Mouse (Mus musculus) MEL (cell line): ENCODE data around the gene Mpig6b. TPM values are rescaled to one million over a fixed set of nuclear protein-coding genes. Genes with fewer than 3 reads are reported as not detected.

ENCODE experiments used
- DNase-seq: peaks from one replicate; pipeline ENCODE4 v3.0.0; 2011; ENCODE audit warnings: low read depth, low spot score
- H3K27ac ChIP-seq: 2 replicates; pipeline ENCODE4 v1.5.1; 2012; ENCODE audit warnings: low read depth, mild to moderate bottlenecking, control low read depth, low read length, moderate library complexity; ENCODE audit not compliant: control insufficient read depth
- H3K27me3 ChIP-seq, 2 experiments: fragments of 150-350 bp in 1 of 2; sonication (generic) in 1 of 2; 2 replicates each; pipeline ENCODE4 v1.6.1; 2012; ENCODE audit warnings: low read length in 2 of 2, mild to moderate bottlenecking in 2 of 2, improper control_type of control experiment in 1 of 2, moderate library complexity in 1 of 2; ENCODE audit not compliant: insufficient read depth in 2 of 2, control insufficient read depth in 1 of 2
- H3K36me3 ChIP-seq, 2 experiments: 2 replicates each; pipeline ENCODE4 v1.6.1; 2012 to 2014; ENCODE audit warnings: low read length in 2 of 2, improper control_type of control experiment in 1 of 2, inconsistent platforms in 1 of 2, mild to moderate bottlenecking in 1 of 2; ENCODE audit not compliant: insufficient read depth in 2 of 2, control insufficient read depth in 1 of 2
- H3K4me1 ChIP-seq, 2 experiments: fragments of 150-350 bp in 1 of 2; sonication (generic) in 1 of 2; 2 replicates each; pipeline ENCODE4 v1.6.1; 2012; ENCODE audit warnings: low read length in 2 of 2, improper control_type of control experiment in 1 of 2, mild to moderate bottlenecking in 1 of 2; ENCODE audit not compliant: insufficient read depth in 2 of 2, control insufficient read depth in 1 of 2
- H3K4me3 ChIP-seq, 2 experiments: fragments of 150-350 bp in 1 of 2; sonication (generic) in 1 of 2; 2 replicates each; pipeline ENCODE4 v1.5.1; 2012; ENCODE audit warnings: low read depth in 2 of 2, low read length in 2 of 2, mild to moderate bottlenecking in 2 of 2, moderate library complexity in 2 of 2, control low read depth in 1 of 2, improper control_type of control experiment in 1 of 2; ENCODE audit not compliant: control insufficient read depth in 1 of 2, insufficient read depth in 1 of 2
- H3K79me2 ChIP-seq: 2 replicates; pipeline ENCODE4 v1.6.1; 2012; ENCODE audit warnings: mild to moderate bottlenecking, low read length, moderate library complexity; ENCODE audit not compliant: control insufficient read depth, poor library complexity, insufficient read depth
- H3K9ac ChIP-seq: 2 replicates; pipeline ENCODE4 v1.6.1; 2012; ENCODE audit warnings: low read depth, mild to moderate bottlenecking, control low read depth, low read length, moderate library complexity; ENCODE audit not compliant: control insufficient read depth, poor library complexity, severe bottlenecking
- H3K9me3 ChIP-seq: fragments of 150-350 bp; sonication (generic); replicated peaks from 2 replicates; pipeline ENCODE4 v1.6.1; 2012; ENCODE audit warnings: mild to moderate bottlenecking, low read length, improper control_type of control experiment, moderate library complexity; ENCODE audit not compliant: insufficient read depth
- BHLHE40 ChIP-seq: IDR thresholded peaks from 2 replicates; pipeline ENCODE4 v1.6.1; 2012; ENCODE audit warnings: low read depth, mild to moderate bottlenecking, inconsistent platforms, low read length, improper control_type of control experiment, borderline replicate concordance
- CHD1 ChIP-seq: IDR thresholded peaks from 2 replicates; pipeline ENCODE4 v1.6.1; 2012; ENCODE audit warnings: low read depth, mild to moderate bottlenecking, inconsistent platforms, low read length, improper control_type of control experiment
- CHD2 ChIP-seq: IDR thresholded peaks from 2 replicates; pipeline ENCODE4 v1.6.1; 2011; ENCODE audit warnings: low read length, improper control_type of control experiment
- CTCF ChIP-seq, 3 experiments: IDR thresholded peaks in 2 of 3; conservative IDR thresholded peaks in 1 of 3; 2 replicates each; pipeline ENCODE4 v1.5.1; 2011 to 2012; ENCODE audit warnings: low read length in 3 of 3, low read depth in 2 of 3, mild to moderate bottlenecking in 2 of 3, improper control_type of control experiment in 1 of 3, inconsistent platforms in 1 of 3, mixed read lengths in 1 of 3, moderate library complexity in 1 of 3; ENCODE audit not compliant: control insufficient read depth in 1 of 3, insufficient read depth in 1 of 3, poor library complexity in 1 of 3, severe bottlenecking in 1 of 3
- ELF1 ChIP-seq: IDR thresholded peaks from 2 replicates; pipeline ENCODE4 v1.6.1; 2014; ENCODE audit warnings: low read depth, mild to moderate bottlenecking, inconsistent platforms, low read length, improper control_type of control experiment, moderate library complexity
- ETS1 ChIP-seq: IDR thresholded peaks from 2 replicates; pipeline ENCODE4 v1.6.1; 2012; ENCODE audit warnings: low read depth, mild to moderate bottlenecking, inconsistent platforms, low read length, improper control_type of control experiment, moderate library complexity
- GABPA ChIP-seq: IDR thresholded peaks from 2 replicates; pipeline ENCODE4 v1.6.1; 2012; ENCODE audit warnings: low read depth, mild to moderate bottlenecking, inconsistent platforms, low read length, improper control_type of control experiment, moderate library complexity
- GATA1 ChIP-seq: IDR thresholded peaks from 2 replicates; pipeline ENCODE4 v1.6.1; 2011; ENCODE audit warnings: low read depth, low read length, improper control_type of control experiment
- HCFC1 ChIP-seq: IDR thresholded peaks from 2 replicates; pipeline ENCODE4 v1.6.1; 2012; ENCODE audit warnings: low read depth, mild to moderate bottlenecking, inconsistent platforms, low read length, improper control_type of control experiment, moderate library complexity
- JUND ChIP-seq: IDR thresholded peaks from 2 replicates; pipeline ENCODE4 v1.6.1; 2011; ENCODE audit warnings: low read depth, mild to moderate bottlenecking, improper control_type of control experiment, low read length
- KAT2A ChIP-seq: conservative IDR thresholded peaks from 2 replicates; pipeline ENCODE4 v1.6.1; 2012; ENCODE audit warnings: low read depth, low read length, improper control_type of control experiment, inconsistent platforms
- MAFK ChIP-seq: IDR thresholded peaks from 2 replicates; pipeline ENCODE4 v1.6.1; 2011; ENCODE audit warnings: low read depth, mild to moderate bottlenecking, low read length, improper control_type of control experiment, borderline replicate concordance
- MAX ChIP-seq: IDR thresholded peaks from 2 replicates; pipeline ENCODE4 v1.6.1; 2011; ENCODE audit warnings: low read length, improper control_type of control experiment
- MAZ ChIP-seq: IDR thresholded peaks from 2 replicates; pipeline ENCODE4 v1.6.1; 2012; ENCODE audit warnings: low read depth, mild to moderate bottlenecking, inconsistent platforms, low read length, improper control_type of control experiment
- MEF2A ChIP-seq: IDR thresholded peaks from 2 replicates; pipeline ENCODE4 v1.6.1; 2014; ENCODE audit warnings: low read depth, mild to moderate bottlenecking, inconsistent platforms, low read length, improper control_type of control experiment; ENCODE audit not compliant: poor library complexity, insufficient replicate concordance, severe bottlenecking; ENCODE audit errors: extremely low read depth
- MXI1 ChIP-seq: IDR thresholded peaks from 2 replicates; pipeline ENCODE4 v1.6.1; 2011; ENCODE audit warnings: mild to moderate bottlenecking, low read depth, low read length, improper control_type of control experiment
- MYB ChIP-seq: IDR thresholded peaks from 2 replicates; pipeline ENCODE4 v1.6.1; 2011; ENCODE audit warnings: mild to moderate bottlenecking, low read depth, low read length, improper control_type of control experiment
- MYC ChIP-seq: IDR thresholded peaks from 2 replicates; pipeline ENCODE4 v1.6.1; 2011; ENCODE audit warnings: low read depth, mild to moderate bottlenecking, low read length, improper control_type of control experiment, moderate library complexity
- NELFE ChIP-seq: IDR thresholded peaks from 2 replicates; pipeline ENCODE4 v1.6.1; 2011; ENCODE audit warnings: low read depth, low read length, improper control_type of control experiment
- POLR2A ChIP-seq, 2 experiments: IDR thresholded peaks; 2 replicates each; pipeline ENCODE4 v1.6.1; 2011 to 2012; ENCODE audit warnings: low read length in 2 of 2, mild to moderate bottlenecking in 2 of 2, control low read depth in 1 of 2, improper control_type of control experiment in 1 of 2, low read depth in 1 of 2, moderate library complexity in 1 of 2; ENCODE audit not compliant: control insufficient read depth in 1 of 2, insufficient read depth in 1 of 2, poor library complexity in 1 of 2
- POLR2AphosphoS2 ChIP-seq: IDR thresholded peaks from 2 replicates; pipeline ENCODE4 v1.6.1; 2011; ENCODE audit warnings: low read length, improper control_type of control experiment
- POLR2AphosphoS5 ChIP-seq: IDR thresholded peaks from 2 replicates; pipeline ENCODE4 v1.6.1; 2012; ENCODE audit warnings: low read depth, borderline replicate concordance, mild to moderate bottlenecking, inconsistent platforms, low read length, moderate library complexity, mixed read lengths
- RAD21 ChIP-seq: IDR thresholded peaks from 2 replicates; pipeline ENCODE4 v1.6.1; 2011; ENCODE audit warnings: mild to moderate bottlenecking, low read depth, low read length, improper control_type of control experiment
- RCOR1 ChIP-seq: IDR thresholded peaks from 2 replicates; pipeline ENCODE4 v1.6.1; 2012; ENCODE audit warnings: low read depth, mild to moderate bottlenecking, inconsistent platforms, low read length, improper control_type of control experiment
- SIN3A ChIP-seq: IDR thresholded peaks from 2 replicates; pipeline ENCODE4 v1.6.1; 2012; ENCODE audit warnings: low read length, improper control_type of control experiment, inconsistent platforms
- SMC3 ChIP-seq: IDR thresholded peaks from 2 replicates; pipeline ENCODE4 v1.6.1; 2011; ENCODE audit warnings: low read depth, low read length, improper control_type of control experiment
- TAL1 ChIP-seq: IDR thresholded peaks from 2 replicates; pipeline ENCODE4 v1.6.1; 2012; ENCODE audit warnings: mild to moderate bottlenecking, inconsistent platforms, low read length, moderate library complexity, mixed read lengths
- TBP ChIP-seq: IDR thresholded peaks from 2 replicates; pipeline ENCODE4 v1.8.0; 2011; ENCODE audit warnings: low read depth, low read length, improper control_type of control experiment
- TCF12 ChIP-seq: IDR thresholded peaks from 2 replicates; pipeline ENCODE4 v1.6.1; 2014; ENCODE audit warnings: low read depth, mild to moderate bottlenecking, inconsistent platforms, low read length, improper control_type of control experiment, moderate library complexity
- UBTF ChIP-seq: IDR thresholded peaks from 2 replicates; pipeline ENCODE4 v1.6.1; 2012; ENCODE audit warnings: low read depth, mild to moderate bottlenecking, inconsistent platforms, low read length, improper control_type of control experiment, moderate library complexity, borderline replicate concordance; ENCODE audit not compliant: insufficient read depth
- USF1 ChIP-seq: IDR thresholded peaks from 2 replicates; pipeline ENCODE4 v1.6.1; 2014; ENCODE audit warnings: low read depth, mild to moderate bottlenecking, inconsistent platforms, low read length, improper control_type of control experiment, moderate library complexity
- USF2 ChIP-seq, 2 experiments: IDR thresholded peaks; 2 replicates each; pipeline ENCODE4 v1.6.1; 2011 to 2012; ENCODE audit warnings: improper control_type of control experiment in 2 of 2, low read length in 2 of 2, borderline replicate concordance in 1 of 2, inconsistent platforms in 1 of 2, low read depth in 1 of 2, mild to moderate bottlenecking in 1 of 2; ENCODE audit not compliant: insufficient read depth in 1 of 2
- ZC3H11A ChIP-seq: IDR thresholded peaks from 2 replicates; pipeline ENCODE4 v1.6.1; 2012; ENCODE audit warnings: low read depth, mild to moderate bottlenecking, inconsistent platforms, low read length, improper control_type of control experiment
- ZKSCAN1 ChIP-seq: IDR thresholded peaks from 2 replicates; pipeline ENCODE4 v1.6.1; 2012; ENCODE audit warnings: low read depth, mild to moderate bottlenecking, inconsistent platforms, low read length, improper control_type of control experiment, moderate library complexity
- ZMIZ1 ChIP-seq: IDR thresholded peaks from 2 replicates; pipeline ENCODE4 v1.6.1; 2012; ENCODE audit warnings: low read depth, mild to moderate bottlenecking, inconsistent platforms, low read length, improper control_type of control experiment, moderate library complexity
- ZNF384 ChIP-seq: IDR thresholded peaks from 2 replicates; pipeline ENCODE4 v1.6.1; 2012; ENCODE audit warnings: low read depth, mild to moderate bottlenecking, inconsistent platforms, low read length, improper control_type of control experiment
- polyA plus RNA-seq, 2 experiments: library from polyadenylated mRNA; stranded (reverse) in 1 of 2; unstranded in 1 of 2; fragments of >175 nt in 1 of 2; fragments of >200 nt in 1 of 2; gene quantifications; 2 replicates each; pipeline versions ENCODE4 v1.2.1 to v1.2.4; 2012; ENCODE audit warnings: low replicate concordance in 2 of 2, low read depth in 1 of 2; ENCODE audit not compliant: insufficient read length in 2 of 2, insufficient read depth in 1 of 2, missing spikeins in 1 of 2
- total RNA-seq: library from RNA; depleted of rRNA; stranded (reverse); fragments of 300-350 nt; gene quantifications from 2 replicates; pipeline ENCODE4 v1.2.3, GENCODE M21; 2012

The Mpig6b gene
- total and polyA plus RNA-seq, 3 experiments = not detected

DNA sequence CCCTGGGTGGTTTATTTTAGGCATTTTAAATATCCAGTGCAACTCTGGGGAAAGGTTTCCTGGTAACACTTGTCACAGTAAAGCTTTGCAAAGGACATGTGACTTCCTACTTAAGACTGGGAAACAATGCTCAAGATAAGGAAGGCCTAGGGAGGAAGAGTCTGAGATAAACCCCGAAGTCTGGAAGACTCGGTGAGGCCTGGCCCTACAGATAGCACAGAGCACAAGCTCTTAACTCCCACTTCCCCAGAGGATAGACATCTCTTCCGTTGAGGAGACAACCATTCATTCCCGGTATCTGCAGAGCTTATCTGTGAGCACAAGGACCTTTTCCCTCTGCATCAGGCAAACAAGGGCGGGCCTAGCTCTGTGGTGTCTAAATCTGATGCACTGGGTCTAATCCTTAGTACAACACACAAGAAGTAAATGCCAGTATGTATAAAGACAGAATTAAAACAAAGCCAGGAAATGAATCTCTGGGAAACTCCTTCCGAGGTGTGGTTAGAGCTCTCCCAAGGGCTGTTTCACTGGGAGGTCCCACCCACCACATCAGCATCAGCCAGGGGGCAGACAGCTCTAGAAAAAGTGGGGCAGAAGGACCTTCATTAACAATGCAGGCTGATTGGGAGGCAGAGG, 44.0 kb downstream of the Mpig6b start:
- DNase-seq = peak; percentile 98
- peaks cover 34% of the 10 kb centered on the region for H3K79me2 ChIP-seq
- H3K9ac ChIP-seq = peak overlapping the region; percentile 77
- no peaks in the 10 kb centered on the region for H3K27me3 ChIP-seq
- H3K9me3 ChIP-seq = no peaks in the 10 kb centered on the region
- no peak overlapping the region for H3K4me3 ChIP-seq
- H3K36me3 ChIP-seq = peaks cover 0 to 43% of the 10 kb centered on the region in 2 experiments; a peak in 2 of 4 replicates
- peak overlapping the region; percentile 96 for H3K27ac ChIP-seq
- peaks cover 14 to 56% of the 10 kb centered on the region in 2 experiments; a peak in 3 of 4 replicates for H3K4me1 ChIP-seq
- TF ChIP-seq POLR2AphosphoS5 (no peak), MAX (peak; percentile 92), BHLHE40 (peak; percentile 92), ELF1 (peak; percentile 70), RAD21 (no peak), TBP (peak; percentile 73), POLR2AphosphoS2 (peak; percentile 82), MEF2A (peak; percentile 64; the same call in 1 of the 2 replicates), CTCF (IDR thresholded peaks at IDR 0.05 in 2 of 3, conservative IDR thresholded peaks at IDR 0.05 in 1 of 3; ENCODE audit: control insufficient read depth in 1 of 3, insufficient read depth in 1 of 3, low read depth in 2 of 3, low read length in 3 of 3, poor library complexity in 1 of 3, severe bottlenecking in 1 of 3) (0 out of 6 replicates have a peak, but pooled peaks of 1 of the 3 experiments have one; percentile 8), ETS1 (peak; percentile 95), SMC3 (peak; percentile 24; the same call in 1 of the 2 replicates), KAT2A (0 out of 2 replicates have a peak, but pooled peaks have one; percentile 50), USF1 (peak; percentile 96), NELFE (peak; percentile 31; the same call in 1 of the 2 replicates), ZNF384 (0 out of 2 replicates have a peak, but pooled peaks have one; percentile 17), RCOR1 (peak; percentile 97), MAZ (peak; percentile 53), GATA1 (peak; percentile 100), ZKSCAN1 (no peak), MYB (peak; percentile 98), GABPA (no peak), CHD2 (peak; percentile 29), TCF12 (peak; percentile 99), ZMIZ1 (no peak), JUND (peak; percentile 95), MAFK (no peak), SIN3A (peak; percentile 99), HCFC1 (peak; percentile 76), UBTF (no peak), MYC (peak; percentile 92; the same call in 1 of the 2 replicates), TAL1 (peak; percentile 99), MXI1 (peak; percentile 88), USF2 (IDR thresholded peaks at IDR 0.05; ENCODE audit: borderline replicate concordance in 1 of 2, insufficient read depth in 1 of 2, low read depth in 1 of 2, low read length in 2 of 2) (peak in 1 of 2 experiments; percentile 73; a peak in 2 of 4 replicates), POLR2A (IDR thresholded peaks at IDR 0.05; ENCODE audit: control insufficient read depth in 1 of 2, insufficient read depth in 1 of 2, low read depth in 1 of 2, low read length in 2 of 2, poor library complexity in 1 of 2) (peak; percentile 9 to 71; a peak in 2 of 4 replicates), ZC3H11A (peak; percentile 5; the same call in 1 of the 2 replicates), CHD1 (no peak)
